In genomic region chr4:89753484-89753883, GRCm38 (mm10) we compare ENCODE assay signal across 30 mouse cellular contexts.
"Had no signal": no experiment of that assay in that cellular context is flagged by ENCODE, and none has a peak within 500 bp of the region (broad histone marks: within the 10 kb centered on the region; RNA-seq: fewer than 3 reads in every experiment).

No protein-coding gene starts in this region.

- H3K27ac ChIP-seq: gastrocnemius, adult 2 months; heart, adult 2 months; heart, embryonic 13.5 days; heart, embryonic 15.5 days; hindbrain, embryonic 13.5 days; hindbrain, embryonic 15.5 days; hindbrain, postnatal 0 days; kidney, embryonic 15.5 days; limb, embryonic 10.5 days; limb, embryonic 12.5 days; liver, embryonic 13.5 days; liver, embryonic 15.5 days had no signal

- H3K4me1 ChIP-seq: heart, embryonic 13.5 days; heart, embryonic 15.5 days; hindbrain, embryonic 13.5 days; hindbrain, embryonic 15.5 days; kidney, embryonic 15.5 days; limb, embryonic 10.5 days; limb, embryonic 12.5 days; liver, embryonic 13.5 days; liver, embryonic 15.5 days had no signal

- H3K4me3 ChIP-seq: gastrocnemius, adult 2 months; heart, adult 2 months; heart, embryonic 13.5 days; heart, embryonic 15.5 days; hindbrain, embryonic 13.5 days; hindbrain, embryonic 15.5 days; kidney, embryonic 15.5 days; limb, embryonic 10.5 days; limb, embryonic 12.5 days; liver, embryonic 13.5 days; liver, embryonic 15.5 days had no signal

- H3K27me3 ChIP-seq: heart, embryonic 13.5 days; heart, embryonic 15.5 days; hindbrain, embryonic 13.5 days; hindbrain, embryonic 15.5 days; kidney, embryonic 15.5 days; limb, embryonic 12.5 days; liver, embryonic 13.5 days; liver, embryonic 15.5 days had no signal

- DNase-seq: gastrocnemius, adult 2 months; gastrocnemius, postnatal 10 days; gastrocnemius, postnatal 36 days; heart, adult 11 months; heart, adult 2 months; heart, postnatal 14 days; heart, postnatal 36 days; kidney, adult 11 months; kidney, adult 2 months; kidney, adult 9 months; kidney, postnatal 10 days; kidney, postnatal 25 days; kidney, postnatal 4 days; layer of hippocampus, adult 9-11 months; layer of hippocampus, postnatal 36 days; liver; liver, embryonic 13.5 days; liver, postnatal 0 days had no signal

- H3K9me3 ChIP-seq: heart, embryonic 13.5 days; heart, embryonic 15.5 days; hindbrain, embryonic 13.5 days; hindbrain, embryonic 15.5 days; kidney, embryonic 15.5 days; limb, embryonic 10.5 days; limb, embryonic 12.5 days; liver, embryonic 13.5 days; liver, embryonic 15.5 days had no signal

- H3K36me3 ChIP-seq: heart, embryonic 13.5 days; heart, embryonic 15.5 days; hindbrain, embryonic 13.5 days; hindbrain, embryonic 15.5 days; kidney, embryonic 15.5 days; limb, embryonic 10.5 days; limb, embryonic 12.5 days; liver, embryonic 13.5 days; liver, embryonic 15.5 days had no signal

- ATAC-seq: hindbrain, postnatal 0 days; intestine, embryonic 16.5 days; liver, postnatal 0 days had no signal

- H3K4me2 ChIP-seq: heart, embryonic 11.5 days; heart, embryonic 13.5 days; heart, embryonic 15.5 days; hindbrain, embryonic 13.5 days; hindbrain, embryonic 15.5 days; kidney, embryonic 15.5 days; limb, embryonic 12.5 days; liver, embryonic 11.5 days; liver, embryonic 13.5 days; liver, embryonic 15.5 days had no signal

- H3K9ac ChIP-seq: heart, embryonic 13.5 days; heart, embryonic 15.5 days; hindbrain, embryonic 13.5 days; hindbrain, embryonic 15.5 days; kidney, embryonic 15.5 days; limb, embryonic 12.5 days; liver, embryonic 13.5 days; liver, embryonic 15.5 days; liver, postnatal 0 days had no signal
